Mouse (Mus musculus) thymus, postnatal 25 days (tissue): ENCODE measurements around the gene Dad1.

ENCODE experiments used
- DNase-seq: peaks from one replicate; pipeline ENCODE4 v3.0.0; 2022

Dad1 gene

GRCm38 (mm10) chr14:54224064-54224417 is 29.9 kb downstream of the Dad1 start:
- peak; percentile 14 for DNase-seq

- DNase-seq, result peak; percentile 27
Observed at GRCm38 (mm10) chr14:54223315-54224063, 30.4 kb downstream of the Dad1 start.

GRCm38 (mm10) chr14:54222289-54222727 is 31.6 kb downstream of the Dad1 start:
- no peak for DNase-seq

DNA sequence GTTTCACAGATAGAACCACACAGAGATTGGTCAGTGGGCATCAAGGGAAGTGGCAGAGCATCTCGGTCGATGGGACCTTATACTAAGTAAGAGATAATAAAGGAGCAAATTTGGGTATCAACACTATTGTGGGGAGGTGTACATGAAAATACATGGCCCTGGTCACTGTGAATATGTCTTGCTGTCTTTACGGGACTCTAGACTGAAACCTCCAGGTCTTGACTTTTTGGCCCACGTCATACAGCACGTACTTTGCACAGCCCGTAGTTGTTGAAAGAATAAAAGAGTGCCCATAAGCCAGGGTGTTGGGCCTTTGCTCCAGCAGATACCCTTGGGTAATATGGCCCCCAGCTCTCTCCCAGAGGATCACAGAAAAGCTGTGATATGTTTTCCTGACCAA is 32.3 kb downstream of the Dad1 start:
- no peak for DNase-seq

GRCm38 (mm10) chr14:54220726-54221494 is 33.0 kb downstream of the Dad1 start:
- no peak for DNase-seq

- DNase-seq, result no peak
Observed at GRCm38 (mm10) chr14:54219849-54220248, 34.1 kb downstream of the Dad1 start.

DNA sequence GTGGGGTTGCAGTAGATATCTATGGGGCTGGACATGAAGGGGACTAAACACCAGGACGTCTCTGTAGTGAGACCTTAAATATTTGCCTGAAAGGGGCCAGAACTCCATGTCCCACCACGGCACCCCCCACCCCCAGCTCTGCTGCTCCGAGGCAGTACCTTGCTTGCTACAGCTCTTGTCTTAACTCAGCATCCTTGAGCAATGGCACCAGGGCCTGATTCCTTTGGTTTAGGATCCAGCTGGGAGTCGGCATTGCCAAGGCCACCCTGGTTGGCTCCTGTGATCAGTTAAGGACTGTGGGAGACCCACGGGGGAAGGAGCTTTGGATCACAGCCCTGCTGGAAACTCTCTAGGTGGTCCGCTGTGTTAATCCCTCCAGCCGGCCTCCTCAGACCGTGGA is 34.6 kb downstream of the Dad1 start:
- DNase-seq, result no peak

DNA sequence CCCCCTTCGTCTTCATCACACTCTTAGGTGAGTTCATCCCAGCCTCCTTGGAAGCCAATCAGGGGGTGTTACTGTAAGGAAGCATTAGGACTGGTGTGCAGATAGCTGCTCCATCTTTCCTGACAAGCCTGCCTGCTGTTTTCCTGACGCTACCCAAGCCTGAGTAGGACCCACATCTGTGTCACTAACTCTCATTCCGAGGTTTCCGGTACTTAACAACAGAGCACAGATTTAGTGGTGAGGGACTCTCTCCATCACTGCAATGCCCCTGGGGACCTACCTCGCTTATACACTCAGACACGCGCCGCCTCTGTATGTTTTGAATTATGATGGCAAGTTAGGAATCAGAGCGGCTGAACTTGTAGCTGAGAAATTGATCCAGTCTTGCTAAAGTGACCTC is 35.2 kb downstream of the Dad1 start:
- no peak for DNase-seq

- DNase-seq, result no peak
Observed at GRCm38 (mm10) chr14:54218233-54218632, 35.7 kb downstream of the Dad1 start.

DNA sequence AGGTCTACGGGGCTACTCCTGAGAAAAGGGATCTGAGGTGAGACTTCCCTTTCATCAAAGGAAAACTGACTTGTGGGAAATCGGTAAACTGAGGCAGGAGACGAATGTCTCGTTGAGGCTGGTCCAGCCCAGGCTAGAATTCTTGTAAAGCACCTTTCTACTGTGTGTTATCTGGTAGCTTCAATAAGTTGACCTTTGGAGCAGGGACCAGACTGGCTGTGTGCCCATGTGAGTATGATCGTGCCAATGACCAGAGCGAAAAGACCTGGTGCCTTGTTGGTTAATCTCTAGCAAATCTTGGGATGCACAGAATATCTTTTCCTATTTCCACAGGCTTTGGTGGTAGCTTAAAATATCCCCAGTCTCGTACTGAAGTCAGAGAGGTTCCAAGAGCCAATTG is 37.8 kb downstream of the Dad1 start:
- no peak for DNase-seq

- DNase-seq, result no peak
Observed at GRCm38 (mm10) chr14:54214901-54215300, 39.0 kb downstream of the Dad1 start.

- DNase-seq, result no peak
Observed at GRCm38 (mm10) chr14:54214477-54214876, 39.4 kb downstream of the Dad1 start.

DNA sequence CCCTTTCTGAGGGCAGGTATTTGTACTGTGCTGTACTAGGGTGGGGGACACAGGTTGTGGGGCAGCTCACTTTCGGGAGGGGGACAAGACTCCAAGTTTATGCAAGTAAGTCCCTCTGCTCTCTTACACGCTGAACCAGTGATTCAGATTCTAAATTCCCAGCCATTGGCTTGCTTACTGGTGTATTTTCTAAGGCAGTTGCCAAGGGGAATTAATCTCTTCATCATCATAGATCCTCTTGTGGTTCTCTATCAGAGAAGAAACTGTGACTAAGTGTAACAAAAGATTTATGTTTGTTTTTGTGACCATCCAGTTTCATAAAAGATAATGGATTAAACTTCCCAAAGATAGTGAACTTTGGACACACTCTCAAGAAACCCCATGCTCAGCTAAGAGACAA is 40.2 kb downstream of the Dad1 start:
- no peak for DNase-seq

GRCm38 (mm10) chr14:54211755-54212154 is 42.1 kb downstream of the Dad1 start:
- DNase-seq, result no peak

DNA sequence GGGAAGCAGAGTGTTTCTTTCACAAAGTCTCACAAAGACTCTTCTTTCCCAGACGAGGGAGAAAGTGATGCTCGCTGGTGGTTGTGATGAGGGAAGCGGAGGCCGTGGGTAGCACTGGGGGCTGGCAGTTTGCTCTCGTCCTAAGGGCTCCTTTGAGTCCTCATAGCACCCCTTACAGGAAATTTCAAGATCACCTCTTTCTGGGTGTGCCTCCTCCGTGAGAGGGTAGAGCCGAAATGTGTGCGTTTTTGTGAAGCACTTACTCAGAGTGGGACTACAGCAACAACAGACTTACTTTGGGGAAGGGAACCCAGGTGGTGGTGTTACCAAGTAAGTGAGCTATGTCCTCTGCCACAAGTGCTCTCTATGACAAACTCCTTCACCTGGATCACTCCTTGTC is 42.7 kb downstream of the Dad1 start:
- DNase-seq, result no peak

DNA sequence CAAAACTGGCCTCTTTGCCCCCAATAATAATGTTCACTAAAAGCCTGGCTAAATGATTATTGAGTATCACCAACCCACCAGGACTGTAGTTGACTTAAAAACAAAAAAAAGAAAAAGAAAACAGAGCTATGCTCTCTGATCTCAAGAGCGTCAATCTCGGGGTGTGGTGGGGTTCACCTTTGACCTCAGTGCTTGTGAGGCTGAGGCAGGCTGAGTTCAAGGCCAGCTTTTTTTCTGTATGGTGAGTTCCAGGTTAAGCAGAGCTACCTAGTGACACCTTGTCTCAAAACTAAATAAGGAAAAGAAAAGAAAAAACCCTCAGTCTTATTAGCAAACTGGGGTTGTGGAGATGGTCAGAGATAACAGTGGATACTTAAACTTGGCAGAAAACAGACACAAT is 43.5 kb downstream of the Dad1 start:
- no peak for DNase-seq

DNA sequence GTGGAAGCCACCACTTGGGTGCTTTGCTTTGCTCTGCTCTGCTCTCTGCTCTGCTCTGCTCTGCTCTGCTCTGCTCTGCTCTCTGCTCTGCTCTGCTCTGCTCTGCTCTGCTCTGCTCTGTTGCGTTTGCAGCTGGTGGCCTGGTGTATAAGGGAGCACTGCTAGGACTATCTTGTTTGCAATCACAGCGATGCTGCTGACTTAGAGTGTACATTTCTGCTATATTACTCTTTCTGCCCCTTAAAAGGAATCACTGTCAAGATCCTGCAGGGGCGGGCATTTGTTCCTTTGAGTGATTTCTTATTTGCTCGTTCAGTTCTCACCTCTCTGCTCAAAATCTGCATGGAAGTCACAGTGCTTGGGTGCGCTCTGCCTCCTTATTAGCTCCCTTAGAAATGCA is 44.0 kb downstream of the Dad1 start:
- no peak for DNase-seq

GRCm38 (mm10) chr14:54208741-54209140 is 45.2 kb downstream of the Dad1 start:
- DNase-seq, result no peak

- DNase-seq, result no peak
Observed at GRCm38 (mm10) chr14:54207924-54208323, 46.0 kb downstream of the Dad1 start.

GRCm38 (mm10) chr14:54206750-54207550 is 47.0 kb downstream of the Dad1 start:
- DNase-seq, result no peak

DNA sequence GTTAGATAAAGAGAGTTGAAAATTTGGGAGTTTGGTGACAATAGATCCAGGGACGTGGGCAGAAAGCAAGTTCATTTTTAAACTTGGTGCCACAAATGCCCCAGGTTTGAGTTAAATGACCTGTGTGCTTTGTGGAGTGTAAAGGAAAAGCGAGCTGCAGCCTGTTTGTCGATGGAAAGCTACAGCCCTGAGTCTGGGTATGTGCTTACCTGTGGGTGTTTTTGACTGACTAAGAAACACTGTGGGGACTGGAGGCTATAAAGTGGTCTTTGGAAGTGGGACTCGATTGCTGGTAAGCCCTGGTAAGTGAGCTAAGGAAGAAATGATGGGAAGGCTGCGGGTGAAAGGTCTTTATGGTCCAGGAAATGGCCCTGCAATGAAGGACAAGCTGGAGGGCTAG is 47.6 kb downstream of the Dad1 start:
- DNase-seq, result no peak

GRCm38 (mm10) chr14:54205904-54206303 is 48.0 kb downstream of the Dad1 start:
- DNase-seq, result no peak

GRCm38 (mm10) chr14:54204786-54205185 is 49.1 kb downstream of the Dad1 start:
- no peak for DNase-seq

DNA sequence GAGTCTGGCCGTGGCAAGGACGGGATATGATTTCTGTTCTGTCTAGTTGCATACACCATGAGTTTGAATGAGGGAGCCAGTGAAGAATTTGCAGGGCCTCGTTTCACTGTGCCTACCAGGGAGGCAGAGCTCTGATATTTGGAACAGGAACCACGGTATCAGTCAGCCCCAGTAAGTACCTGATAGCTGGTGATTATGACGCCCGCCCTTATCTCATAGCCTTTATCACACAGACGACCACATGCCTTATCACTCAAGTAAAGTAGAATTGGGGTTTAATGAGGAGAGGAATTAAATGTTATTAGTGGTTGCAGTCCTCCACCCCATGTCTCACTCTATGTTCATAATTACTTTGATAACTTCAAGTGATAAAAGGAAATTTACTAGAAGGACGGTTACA is 49.6 kb downstream of the Dad1 start:
- no peak for DNase-seq
